Mouse (Mus musculus): ENCODE measurements at regions not wholly inside any gene's neighbourhood (a gene's known extent, or its start where the extent isn't known, plus 50 kb on each side); places are given as distances from the start of the nearest gene placed in this dataset.

DNA sequence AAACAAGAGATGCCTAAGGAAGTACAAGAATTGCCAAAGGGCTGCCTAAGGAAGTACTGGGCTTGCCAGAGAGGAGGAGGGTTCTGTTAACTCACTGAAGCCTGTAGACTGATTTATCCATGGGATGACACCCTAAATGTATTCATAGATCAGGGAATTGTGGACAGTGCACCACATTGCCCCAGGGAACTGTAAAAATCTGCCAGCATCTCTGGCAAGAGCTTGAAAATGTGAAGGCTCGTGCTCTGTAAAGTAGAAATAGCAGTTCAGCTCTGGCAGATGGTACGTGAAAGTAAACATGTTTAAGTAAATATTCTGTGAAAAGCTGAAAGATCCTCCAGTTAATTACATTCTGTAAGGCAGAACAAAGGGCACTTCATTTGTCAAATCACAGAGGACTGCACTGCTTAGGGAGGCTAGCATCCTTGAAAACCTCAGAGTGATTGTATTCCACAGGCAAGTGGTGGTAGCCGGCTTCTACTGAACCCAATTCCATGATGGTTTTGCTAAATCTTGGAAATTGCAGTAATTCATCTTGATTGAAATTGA is 445.9 kb upstream of the Grin3a start:
- Histone ChIP-seq H3K36me3 (ENCODE audit: control insufficient read depth, insufficient read depth, low read length, poor library complexity, severe bottlenecking) (no peaks in the 10 kb centered on the region), H3K4me1 (ENCODE audit: control insufficient read depth in 2 of 2, insufficient read depth in 2 of 2, low read length in 2 of 2, poor library complexity in 1 of 2) (no peaks in the 10 kb centered on the region), H3K4me3 (ENCODE audit: insufficient read depth in 1 of 2, low read depth in 1 of 2, low read length in 2 of 2, poor library complexity in 1 of 2, severe bottlenecking in 1 of 2) (no peak overlapping the region), H3K9ac (ENCODE audit: insufficient read depth, low read depth, low read length, poor library complexity, severe bottlenecking) (no peak overlapping the region), H3K9me3 (ENCODE audit: control insufficient read depth, insufficient read depth, low read depth, low read length) (no peaks in the 10 kb centered on the region), H3K27ac (ENCODE audit: insufficient read depth, low read depth, low read length, poor library complexity, severe bottlenecking) (no peak overlapping the region)
- TF ChIP-seq ZNF384 (IDR thresholded peaks at IDR 0.05; ENCODE audit: low read depth, low read length) = no peak
- TF ChIP-seq MAFK (IDR thresholded peaks at IDR 0.05; ENCODE audit: insufficient read depth, low read depth, low read length) = no peak
- TF ChIP-seq ZC3H11A (IDR thresholded peaks at IDR 0.05; ENCODE audit: borderline replicate concordance, low read depth, low read length) = no peak
- TF ChIP-seq CHD2 (IDR thresholded peaks at IDR 0.05; ENCODE audit: low read depth, low read length) = no peak
- no peak for TF ChIP-seq HCFC1 (IDR thresholded peaks at IDR 0.05; ENCODE audit: borderline replicate concordance, insufficient read depth, low read length)
- in situ Hi-C loops (cut with MboI; ENCODE audit: low sequenced_read_pairs in 2 of 2, unreplicated experiment in 2 of 2) = no loop called here
- no peak for DNase-seq (ENCODE audit: low read depth, low spot score)

- H3K27ac ChIP-seq (ENCODE audit: insufficient read depth, low read depth, low read length, poor library complexity, severe bottlenecking) = no peak overlapping the region
- H3K4me1 ChIP-seq (ENCODE audit: control insufficient read depth in 2 of 2, insufficient read depth in 2 of 2, low read length in 2 of 2, poor library complexity in 1 of 2) = no peaks in the 10 kb centered on the region
- in situ Hi-C loops (cut with MboI; ENCODE audit: low sequenced_read_pairs in 2 of 2, unreplicated experiment in 2 of 2) = no loop called here
- no peaks in the 10 kb centered on the region for H3K9me3 ChIP-seq (ENCODE audit: control insufficient read depth, insufficient read depth, low read depth, low read length)
- TF ChIP-seq HCFC1 (IDR thresholded peaks at IDR 0.05; ENCODE audit: borderline replicate concordance, insufficient read depth, low read length) (no peak), ZNF384 (IDR thresholded peaks at IDR 0.05; ENCODE audit: low read depth, low read length) (no peak), ZC3H11A (IDR thresholded peaks at IDR 0.05; ENCODE audit: borderline replicate concordance, low read depth, low read length) (no peak), MAFK (IDR thresholded peaks at IDR 0.05; ENCODE audit: insufficient read depth, low read depth, low read length) (no peak), CHD2 (IDR thresholded peaks at IDR 0.05; ENCODE audit: low read depth, low read length) (no peak)
- no peak overlapping the region for H3K4me3 ChIP-seq (ENCODE audit: insufficient read depth in 1 of 2, low read depth in 1 of 2, low read length in 2 of 2, poor library complexity in 1 of 2, severe bottlenecking in 1 of 2)
- DNase-seq (ENCODE audit: low read depth, low spot score) = no peak
- H3K9ac ChIP-seq (ENCODE audit: insufficient read depth, low read depth, low read length, poor library complexity, severe bottlenecking) = no peak overlapping the region
- H3K36me3 ChIP-seq (ENCODE audit: control insufficient read depth, insufficient read depth, low read length, poor library complexity, severe bottlenecking) = no peaks in the 10 kb centered on the region
These were observed 441.1 kb upstream of the Grin3a start for GRCm38 (mm10) chr4:50286602-50287001.

DNA sequence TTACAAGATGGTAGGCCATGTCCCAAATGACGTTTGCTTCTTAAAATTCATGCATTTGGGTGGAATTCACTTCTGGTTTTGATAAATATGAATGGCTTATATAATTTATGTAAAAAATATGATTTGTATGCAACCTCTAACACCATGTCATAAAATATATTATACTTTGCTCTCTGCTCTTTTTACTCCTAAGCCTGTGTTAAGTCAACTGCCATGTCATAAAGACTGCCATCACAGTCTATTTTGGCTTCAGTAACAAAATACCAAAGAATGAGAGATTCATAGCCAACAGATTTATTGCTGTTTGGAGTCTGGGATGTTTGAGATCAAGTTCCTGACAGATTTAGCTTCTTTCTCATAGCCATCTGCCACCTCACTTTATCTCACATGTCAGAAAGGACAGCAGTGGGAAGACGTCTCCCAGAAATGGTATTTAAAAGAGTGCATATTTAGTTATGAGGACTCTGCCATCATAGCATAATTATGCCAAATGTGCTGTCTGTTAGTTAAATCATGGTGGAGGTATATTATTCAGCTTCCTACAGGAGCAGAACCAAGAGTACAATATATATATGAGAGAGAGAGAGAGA is 413.6 kb upstream of the Grin3a start:
- Histone ChIP-seq H3K9ac (ENCODE audit: insufficient read depth, low read depth, low read length, poor library complexity, severe bottlenecking) (no peak overlapping the region), H3K36me3 (ENCODE audit: control insufficient read depth, insufficient read depth, low read length, poor library complexity, severe bottlenecking) (no peaks in the 10 kb centered on the region), H3K9me3 (ENCODE audit: control insufficient read depth, insufficient read depth, low read depth, low read length) (no peaks in the 10 kb centered on the region), H3K4me3 (ENCODE audit: insufficient read depth in 1 of 2, low read depth in 1 of 2, low read length in 2 of 2, poor library complexity in 1 of 2, severe bottlenecking in 1 of 2) (no peak overlapping the region), H3K27ac (ENCODE audit: insufficient read depth, low read depth, low read length, poor library complexity, severe bottlenecking) (no peak overlapping the region), H3K4me1 (ENCODE audit: control insufficient read depth in 2 of 2, insufficient read depth in 2 of 2, low read length in 2 of 2, poor library complexity in 1 of 2) (no peaks in the 10 kb centered on the region)
- DNase-seq (ENCODE audit: low read depth, low spot score) = no peak
- TF ChIP-seq ZC3H11A (IDR thresholded peaks at IDR 0.05; ENCODE audit: borderline replicate concordance, low read depth, low read length) (no peak), MAFK (IDR thresholded peaks at IDR 0.05; ENCODE audit: insufficient read depth, low read depth, low read length) (no peak)
- in situ Hi-C loops (cut with MboI; ENCODE audit: low sequenced_read_pairs in 2 of 2, unreplicated experiment in 2 of 2) = no loop called here

- Histone ChIP-seq H3K27ac (ENCODE audit: insufficient read depth, low read depth, low read length, poor library complexity, severe bottlenecking) (no peak overlapping the region), H3K4me3 (ENCODE audit: insufficient read depth in 1 of 2, low read depth in 1 of 2, low read length in 2 of 2, poor library complexity in 1 of 2, severe bottlenecking in 1 of 2) (no peak overlapping the region), H3K36me3 (ENCODE audit: control insufficient read depth, insufficient read depth, low read length, poor library complexity, severe bottlenecking) (no peaks in the 10 kb centered on the region), H3K9ac (ENCODE audit: insufficient read depth, low read depth, low read length, poor library complexity, severe bottlenecking) (no peak overlapping the region), H3K9me3 (ENCODE audit: control insufficient read depth, insufficient read depth, low read depth, low read length) (no peaks in the 10 kb centered on the region), H3K4me1 (ENCODE audit: control insufficient read depth in 2 of 2, insufficient read depth in 2 of 2, low read length in 2 of 2, poor library complexity in 1 of 2) (no peaks in the 10 kb centered on the region)
- in situ Hi-C loops (cut with MboI; ENCODE audit: low sequenced_read_pairs in 2 of 2, unreplicated experiment in 2 of 2) = no loop called here
- DNase-seq (ENCODE audit: low read depth, low spot score) = no peak
- TF ChIP-seq MAFK (IDR thresholded peaks at IDR 0.05; ENCODE audit: insufficient read depth, low read depth, low read length) (no peak), CHD2 (IDR thresholded peaks at IDR 0.05; ENCODE audit: low read depth, low read length) (no peak), ZC3H11A (IDR thresholded peaks at IDR 0.05; ENCODE audit: borderline replicate concordance, low read depth, low read length) (no peak), HCFC1 (IDR thresholded peaks at IDR 0.05; ENCODE audit: borderline replicate concordance, insufficient read depth, low read length) (no peak), ZNF384 (IDR thresholded peaks at IDR 0.05; ENCODE audit: low read depth, low read length) (no peak)
These were observed 396.5 kb upstream of the Grin3a start for GRCm38 (mm10) chr4:50242042-50242441.

GRCm38 (mm10) chr4:50240951-50241350 is 395.4 kb upstream of the Grin3a start:
- Histone ChIP-seq H3K9ac (ENCODE audit: insufficient read depth, low read depth, low read length, poor library complexity, severe bottlenecking) (no peak overlapping the region), H3K9me3 (ENCODE audit: control insufficient read depth, insufficient read depth, low read depth, low read length) (no peaks in the 10 kb centered on the region), H3K4me1 (ENCODE audit: control insufficient read depth in 2 of 2, insufficient read depth in 2 of 2, low read length in 2 of 2, poor library complexity in 1 of 2) (no peaks in the 10 kb centered on the region), H3K27ac (ENCODE audit: insufficient read depth, low read depth, low read length, poor library complexity, severe bottlenecking) (no peak overlapping the region), H3K36me3 (ENCODE audit: control insufficient read depth, insufficient read depth, low read length, poor library complexity, severe bottlenecking) (no peaks in the 10 kb centered on the region), H3K4me3 (ENCODE audit: insufficient read depth in 1 of 2, low read depth in 1 of 2, low read length in 2 of 2, poor library complexity in 1 of 2, severe bottlenecking in 1 of 2) (no peak overlapping the region)
- TF ChIP-seq ZC3H11A (IDR thresholded peaks at IDR 0.05; ENCODE audit: borderline replicate concordance, low read depth, low read length) (no peak), CHD2 (IDR thresholded peaks at IDR 0.05; ENCODE audit: low read depth, low read length) (no peak), MAFK (IDR thresholded peaks at IDR 0.05; ENCODE audit: insufficient read depth, low read depth, low read length) (no peak), ZNF384 (IDR thresholded peaks at IDR 0.05; ENCODE audit: low read depth, low read length) (no peak), HCFC1 (IDR thresholded peaks at IDR 0.05; ENCODE audit: borderline replicate concordance, insufficient read depth, low read length) (no peak)
- in situ Hi-C loops (cut with MboI; ENCODE audit: low sequenced_read_pairs in 2 of 2, unreplicated experiment in 2 of 2) = no loop called here
- DNase-seq (ENCODE audit: low read depth, low spot score) = no peak
